ENCODE assay signal across 15 mouse cellular contexts in genomic region chr10:39550791-39551190, GRCm38 (mm10).
A peak's percentile ranks its signal among the peaks of the same experiment; 100 is the strongest.
DNase-seq lines count a peak whose midpoint lies in the region; ATAC-seq and TF ChIP-seq lines count a peak whose summit lies in the region.
"Had no signal": no experiment of that assay in that cellular context is flagged by ENCODE, and none has a peak within 500 bp of the region (broad histone marks: within the 10 kb centered on the region; RNA-seq: fewer than 3 reads in every experiment).

No protein-coding gene starts in this region.

- no peak for ATAC-seq in midbrain, embryonic 12.5 days (ENCODE audit: low FRiP score, low read depth)
- no peak for ATAC-seq in midbrain, embryonic 11.5 days (ENCODE audit: low FRiP score)
- no peak for ATAC-seq in hindbrain, embryonic 12.5 days (ENCODE audit: low FRiP score)
- ATAC-seq in hindbrain, postnatal 0 days: no peak
- no peak for ATAC-seq in neural tube, embryonic 15.5 days (ENCODE audit: low FRiP score)
- ATAC-seq: intestine, postnatal 0 days had no signal

- no peaks in the 10 kb centered on the region for H3K27me3 ChIP-seq in midbrain, embryonic 12.5 days
- H3K27me3 ChIP-seq in midbrain, embryonic 11.5 days (ENCODE audit: control insufficient read depth, insufficient read depth, low read length): no peaks in the 10 kb centered on the region
- H3K27me3 ChIP-seq in hindbrain, embryonic 12.5 days: no peaks in the 10 kb centered on the region
- no peaks in the 10 kb centered on the region for H3K27me3 ChIP-seq in hindbrain, postnatal 0 days (ENCODE audit: insufficient read depth, low read length)
- no peaks in the 10 kb centered on the region for H3K27me3 ChIP-seq in neural tube, embryonic 15.5 days (replicated peaks)
- H3K27me3 ChIP-seq: embryonic facial prominence, embryonic 13.5 days; limb, embryonic 15.5 days; liver, embryonic 15.5 days had no signal

- WGBS in midbrain, embryonic 12.5 days: 79% methylated on average over 2 of the region's 2 CpGs
- WGBS in midbrain, embryonic 11.5 days: 92% methylated on average over 2 of the region's 2 CpGs
- WGBS in hindbrain, embryonic 12.5 days: 92% methylated on average over 2 of the region's 2 CpGs
- WGBS in hindbrain, postnatal 0 days: 83% methylated on average over 2 of the region's 2 CpGs
- 64% methylated on average over 2 of the region's 2 CpGs for WGBS in neural tube, embryonic 15.5 days

- TF ChIP-seq CTCF in hindbrain, postnatal 0 days (IDR thresholded peaks at IDR 0.05; ENCODE audit: low read depth): no peak

- H3K4me3 ChIP-seq in midbrain, embryonic 12.5 days: no peak overlapping the region
- no peak overlapping the region for H3K4me3 ChIP-seq in midbrain, embryonic 11.5 days (ENCODE audit: low read depth, low read length)
- H3K4me3 ChIP-seq in hindbrain, embryonic 12.5 days: no peak overlapping the region
- no peak overlapping the region for H3K4me3 ChIP-seq in hindbrain, postnatal 0 days (ENCODE audit: low read length)
- no peak overlapping the region for H3K4me3 ChIP-seq in neural tube, embryonic 15.5 days (replicated peaks)
- H3K4me3 ChIP-seq: embryonic facial prominence, embryonic 13.5 days; limb, embryonic 15.5 days; liver, embryonic 15.5 days had no signal

- H3K27ac ChIP-seq in midbrain, embryonic 12.5 days (replicated peaks): 0 out of 2 replicates have a peak overlapping the region, but pooled peaks have one; percentile 94
- no peak overlapping the region for H3K27ac ChIP-seq in midbrain, embryonic 11.5 days (ENCODE audit: low read depth, low read length)
- peak overlapping the region; percentile 96 for H3K27ac ChIP-seq in hindbrain, embryonic 12.5 days
- H3K27ac ChIP-seq in hindbrain, postnatal 0 days: peak overlapping the region; percentile 82; the same call in 1 of the 2 replicates
- H3K27ac ChIP-seq in neural tube, embryonic 15.5 days (replicated peaks): peak overlapping the region; percentile 85
- H3K27ac ChIP-seq: embryonic facial prominence, embryonic 13.5 days; liver, embryonic 15.5 days had no signal

- no peak overlapping the region for H3K4me2 ChIP-seq in midbrain, embryonic 12.5 days (replicated peaks)
- H3K4me2 ChIP-seq in midbrain, embryonic 11.5 days: no peak overlapping the region
- no peak overlapping the region for H3K4me2 ChIP-seq in hindbrain, embryonic 12.5 days (replicated peaks)
- no peak overlapping the region for H3K4me2 ChIP-seq in hindbrain, postnatal 0 days (ENCODE audit: low read depth, low read length)
- H3K4me2 ChIP-seq in neural tube, embryonic 15.5 days: no peak overlapping the region
- H3K4me2 ChIP-seq: embryonic facial prominence, embryonic 13.5 days; limb, embryonic 15.5 days; liver, embryonic 15.5 days had no signal

- H3K36me3 ChIP-seq in midbrain, embryonic 12.5 days: no peaks in the 10 kb centered on the region
- no peaks in the 10 kb centered on the region for H3K36me3 ChIP-seq in midbrain, embryonic 11.5 days (ENCODE audit: control insufficient read depth, insufficient read depth, low read length)
- H3K36me3 ChIP-seq in hindbrain, embryonic 12.5 days: no peaks in the 10 kb centered on the region; the same call in 1 of the 2 replicates
- H3K36me3 ChIP-seq in hindbrain, postnatal 0 days (ENCODE audit: insufficient read depth, low read length): no peaks in the 10 kb centered on the region
- H3K36me3 ChIP-seq in neural tube, embryonic 15.5 days: no peaks in the 10 kb centered on the region
- H3K36me3 ChIP-seq: liver, embryonic 15.5 days had no signal

- H3K9ac ChIP-seq in midbrain, embryonic 12.5 days (replicated peaks): no peak overlapping the region
- H3K9ac ChIP-seq in midbrain, embryonic 11.5 days (ENCODE audit: low read length): no peak overlapping the region
- H3K9ac ChIP-seq in hindbrain, embryonic 12.5 days: no peak overlapping the region
- no peak overlapping the region for H3K9ac ChIP-seq in hindbrain, postnatal 0 days (replicated peaks; ENCODE audit: low read length)
- H3K9ac ChIP-seq in neural tube, embryonic 15.5 days (replicated peaks): no peak overlapping the region
- H3K9ac ChIP-seq: embryonic facial prominence, embryonic 13.5 days; limb, embryonic 15.5 days; liver, embryonic 15.5 days had no signal

- DNase-seq in midbrain, embryonic 11.5 days (ENCODE audit: low spot score, missing footprints): no peak
- DNase-seq in hindbrain, postnatal 0 days (ENCODE audit: low spot score): no peak
- DNase-seq in cerebellum, postnatal 10 days: no peak
- no peak for DNase-seq in layer of hippocampus, adult 9-11 months
- DNase-seq: adrenal gland, postnatal 10 days; cerebellum, adult 9-11 months; gastrocnemius, postnatal 36 days; right cerebral cortex, postnatal 14 days had no signal

- peaks cover 77% of the 10 kb centered on the region for H3K4me1 ChIP-seq in midbrain, embryonic 12.5 days
- H3K4me1 ChIP-seq in midbrain, embryonic 11.5 days (ENCODE audit: control insufficient read depth, insufficient read depth, low read length): peaks cover 32% of the 10 kb centered on the region
- peaks cover 72% of the 10 kb centered on the region for H3K4me1 ChIP-seq in hindbrain, embryonic 12.5 days
- peaks cover 34% of the 10 kb centered on the region for H3K4me1 ChIP-seq in hindbrain, postnatal 0 days (ENCODE audit: insufficient read depth, low read length)
- H3K4me1 ChIP-seq in neural tube, embryonic 15.5 days: peaks cover 80% of the 10 kb centered on the region

- H3K9me3 ChIP-seq in midbrain, embryonic 12.5 days: no peaks in the 10 kb centered on the region
- H3K9me3 ChIP-seq in midbrain, embryonic 11.5 days (ENCODE audit: control insufficient read depth, low read length): no peaks in the 10 kb centered on the region
- H3K9me3 ChIP-seq in hindbrain, embryonic 12.5 days (replicated peaks): no peaks in the 10 kb centered on the region
- H3K9me3 ChIP-seq in hindbrain, postnatal 0 days (ENCODE audit: low read length): no peaks in the 10 kb centered on the region
- H3K9me3 ChIP-seq in neural tube, embryonic 15.5 days (replicated peaks): no peaks in the 10 kb centered on the region
- H3K9me3 ChIP-seq: embryonic facial prominence, embryonic 13.5 days; limb, embryonic 15.5 days; liver, embryonic 15.5 days had no signal
